Mouse (Mus musculus) hindbrain, embryonic 12.5 days (tissue): ENCODE data around the gene Ptpn4. TPM values are rescaled to one million over a fixed set of nuclear protein-coding genes. Genes with fewer than 3 reads are reported as not detected.

Experiments
- ATAC-seq: fragments of 200-750 bp; cut with Nextera tagmentation; 2 replicates; pipeline ENCODE4 v1.8.0; 2017; ENCODE audit warnings: moderate TSS enrichment; ENCODE audit not compliant: low FRiP score
- H3K27ac ChIP-seq: fragments of 300-500 bp; sonication (generic); 2 replicates; pipeline ENCODE4 v1.5.1; 2016; ENCODE audit warnings: mild to moderate bottlenecking
- H3K27me3 ChIP-seq: fragments of 300-500 bp; sonication (generic); 2 replicates; pipeline ENCODE4 v1.6.1; 2016; ENCODE audit warnings: mild to moderate bottlenecking
- H3K36me3 ChIP-seq: fragments of 300-500 bp; sonication (generic); 2 replicates; pipeline ENCODE4 v1.6.1; 2016; ENCODE audit warnings: mild to moderate bottlenecking
- H3K4me1 ChIP-seq: fragments of 300-500 bp; sonication (generic); 2 replicates; pipeline ENCODE4 v1.6.1; 2016
- H3K4me2 ChIP-seq: fragments of 300-500 bp; sonication (generic); replicated peaks from 2 replicates; pipeline ENCODE4 v1.6.1; 2016; ENCODE audit warnings: mild to moderate bottlenecking
- H3K4me3 ChIP-seq: fragments of 300-500 bp; sonication (generic); 2 replicates; pipeline ENCODE4 v1.5.1; 2016; ENCODE audit warnings: mild to moderate bottlenecking
- H3K9ac ChIP-seq: fragments of 300-500 bp; sonication (generic); 2 replicates; pipeline ENCODE4 v1.6.1; 2016; ENCODE audit warnings: mild to moderate bottlenecking, moderate library complexity
- H3K9me3 ChIP-seq: fragments of 300-500 bp; sonication (generic); replicated peaks from 2 replicates; pipeline ENCODE4 v1.6.1; 2016; ENCODE audit warnings: mild to moderate bottlenecking
- WGBS: fragments of 180-500 bp; shearing (Covaris S2); methylation state at CpG from one replicate; pipeline ENCODE4 v1.1.7; 2016; 5-methylcytosine and 5-hydroxymethylcytosine counted together
- polyA plus RNA-seq: library from polyadenylated mRNA; unstranded; fragments of >200 nt; fragmentation: Nextera tagmentation; extraction: Ambion mirVana; gene quantifications from 2 replicates; pipeline ENCODE4 v1.2.1, GENCODE M21; 2016

The Ptpn4 gene
- polyA plus RNA-seq, 1 experiment from 2014 or later, result 16.4 TPM

- Histone ChIP-seq H3K4me2 (no peak overlapping the region), H3K4me3 (no peak overlapping the region), H3K27ac (no peak overlapping the region), H3K27me3 (no peaks in the 10 kb centered on the region), H3K9me3 (no peaks in the 10 kb centered on the region), H3K36me3 (no peaks in the 10 kb centered on the region), H3K9ac (no peak overlapping the region), H3K4me1 (no peaks in the 10 kb centered on the region)
- ATAC-seq, result no peak
- WGBS, result 88% methylated on average over 12 of the region's 12 CpGs
These were observed 11.9 kb upstream of the Ptpn4 start for GRCm38 (mm10) chr1:119849146-119849935.

- H3K9me3 ChIP-seq, result no peaks in the 10 kb centered on the region
- no peaks in the 10 kb centered on the region for H3K36me3 ChIP-seq
- H3K4me3 ChIP-seq, result no peak overlapping the region
- WGBS, result 78% methylated on average over 4 of the region's 4 CpGs
- ATAC-seq, result no peak
- no peak overlapping the region for H3K27ac ChIP-seq
- no peak overlapping the region for H3K9ac ChIP-seq
- H3K27me3 ChIP-seq, result no peaks in the 10 kb centered on the region
- H3K4me1 ChIP-seq, result no peaks in the 10 kb centered on the region
- no peak overlapping the region for H3K4me2 ChIP-seq
These were observed 7.9 kb upstream of the Ptpn4 start for GRCm38 (mm10) chr1:119845321-119845720.

GRCm38 (mm10) chr1:119843121-119843520 is 5.7 kb upstream of the Ptpn4 start:
- no peak overlapping the region for H3K27ac ChIP-seq
- H3K9me3 ChIP-seq, result no peaks in the 10 kb centered on the region
- H3K4me2 ChIP-seq, result no peak overlapping the region
- no peaks in the 10 kb centered on the region for H3K36me3 ChIP-seq
- no peaks in the 10 kb centered on the region for H3K4me1 ChIP-seq
- 90% methylated on average over 3 of the region's 3 CpGs for WGBS
- no peaks in the 10 kb centered on the region for H3K27me3 ChIP-seq
- no peak for ATAC-seq
- no peak overlapping the region for H3K4me3 ChIP-seq
- no peak overlapping the region for H3K9ac ChIP-seq

- no peaks in the 10 kb centered on the region for H3K27me3 ChIP-seq
- peak overlapping the region; percentile 74 for H3K4me2 ChIP-seq
- H3K36me3 ChIP-seq, result no peaks in the 10 kb centered on the region
- peaks cover 11% of the 10 kb centered on the region for H3K4me1 ChIP-seq
- WGBS, result 43% methylated on average over 3 of the region's 3 CpGs
- ATAC-seq, result no peak
- no peak overlapping the region for H3K27ac ChIP-seq
- no peak overlapping the region for H3K9ac ChIP-seq
- no peak overlapping the region for H3K4me3 ChIP-seq
- H3K9me3 ChIP-seq, result no peaks in the 10 kb centered on the region
These were observed 828 bp upstream of the Ptpn4 start for GRCm38 (mm10) chr1:119838241-119838640.

GRCm38 (mm10) chr1:119836479-119837015 is 866 bp downstream of the Ptpn4 start:
- Histone ChIP-seq H3K27ac (peak overlapping the region; percentile 96), H3K27me3 (no peaks in the 10 kb centered on the region), H3K36me3 (no peaks in the 10 kb centered on the region), H3K9me3 (no peaks in the 10 kb centered on the region), H3K9ac (peak overlapping the region; percentile 90), H3K4me2 (peak overlapping the region; percentile 74), H3K4me1 (peaks cover 11% of the 10 kb centered on the region), H3K4me3 (peak overlapping the region; percentile 88)
- ATAC-seq, result no peak
- under 1% methylated on average over 27 of the region's 31 CpGs for WGBS

- Histone ChIP-seq H3K27me3 (no peaks in the 10 kb centered on the region), H3K36me3 (no peaks in the 10 kb centered on the region), H3K4me2 (peak overlapping the region; percentile 74), H3K4me3 (peak overlapping the region; percentile 88), H3K9ac (peak overlapping the region; percentile 90), H3K4me1 (peaks cover 11% of the 10 kb centered on the region), H3K9me3 (no peaks in the 10 kb centered on the region), H3K27ac (no peak overlapping the region)
- WGBS, result 19% methylated on average over 9 of the region's 9 CpGs
- ATAC-seq, result no peak
These were observed 1.5 kb downstream of the Ptpn4 start for GRCm38 (mm10) chr1:119835726-119836478.

GRCm38 (mm10) chr1:119828160-119828559 is 9.3 kb downstream of the Ptpn4 start:
- H3K4me2 ChIP-seq, result no peak overlapping the region
- H3K9ac ChIP-seq, result no peak overlapping the region
- WGBS, result 96% methylated on average over 1 of the region's 1 CpGs
- no peak overlapping the region for H3K27ac ChIP-seq
- no peak for ATAC-seq
- H3K4me1 ChIP-seq, result no peaks in the 10 kb centered on the region
- no peaks in the 10 kb centered on the region for H3K27me3 ChIP-seq
- H3K4me3 ChIP-seq, result no peak overlapping the region
- H3K9me3 ChIP-seq, result no peaks in the 10 kb centered on the region
- H3K36me3 ChIP-seq, result no peaks in the 10 kb centered on the region

- H3K9ac ChIP-seq, result no peak overlapping the region
- H3K9me3 ChIP-seq, result no peaks in the 10 kb centered on the region
- H3K27ac ChIP-seq, result no peak overlapping the region
- no peak overlapping the region for H3K4me3 ChIP-seq
- 86% methylated on average over 1 of the region's 1 CpGs for WGBS
- no peak for ATAC-seq
- no peaks in the 10 kb centered on the region for H3K27me3 ChIP-seq
- no peaks in the 10 kb centered on the region for H3K4me1 ChIP-seq
- H3K36me3 ChIP-seq, result no peaks in the 10 kb centered on the region
- H3K4me2 ChIP-seq, result no peak overlapping the region
These were observed 18.7 kb downstream of the Ptpn4 start for GRCm38 (mm10) chr1:119818704-119819103.

- Histone ChIP-seq H3K4me1 (no peaks in the 10 kb centered on the region), H3K4me3 (no peak overlapping the region), H3K27me3 (no peaks in the 10 kb centered on the region), H3K9ac (no peak overlapping the region), H3K36me3 (no peaks in the 10 kb centered on the region), H3K27ac (no peak overlapping the region), H3K9me3 (no peaks in the 10 kb centered on the region), H3K4me2 (no peak overlapping the region)
- ATAC-seq, result no peak
- WGBS, result 96% methylated on average over 1 of the region's 1 CpGs
These were observed 29.7 kb downstream of the Ptpn4 start for GRCm38 (mm10) chr1:119807707-119808106.

GRCm38 (mm10) chr1:119805984-119806383 is 31.4 kb downstream of the Ptpn4 start:
- Histone ChIP-seq H3K4me3 (no peak overlapping the region), H3K4me2 (no peak overlapping the region), H3K27ac (no peak overlapping the region), H3K36me3 (no peaks in the 10 kb centered on the region), H3K4me1 (no peaks in the 10 kb centered on the region), H3K27me3 (no peaks in the 10 kb centered on the region), H3K9me3 (no peaks in the 10 kb centered on the region), H3K9ac (no peak overlapping the region)
- ATAC-seq, result no peak
- 98% methylated on average over 2 of the region's 2 CpGs for WGBS

- ATAC-seq, result no peak
- no peaks in the 10 kb centered on the region for H3K27me3 ChIP-seq
- H3K9ac ChIP-seq, result no peak overlapping the region
- no peaks in the 10 kb centered on the region for H3K36me3 ChIP-seq
- no peak overlapping the region for H3K4me3 ChIP-seq
- H3K4me1 ChIP-seq, result no peaks in the 10 kb centered on the region
- H3K27ac ChIP-seq, result no peak overlapping the region
- no peak overlapping the region for H3K4me2 ChIP-seq
- WGBS, result 48% methylated on average over 1 of the region's 1 CpGs
- no peaks in the 10 kb centered on the region for H3K9me3 ChIP-seq
These were observed 32.8 kb downstream of the Ptpn4 start for GRCm38 (mm10) chr1:119804586-119804985.

- H3K4me3 ChIP-seq, result no peak overlapping the region
- H3K27me3 ChIP-seq, result no peaks in the 10 kb centered on the region
- no peaks in the 10 kb centered on the region for H3K4me1 ChIP-seq
- ATAC-seq, result no peak
- H3K9me3 ChIP-seq, result no peaks in the 10 kb centered on the region
- H3K36me3 ChIP-seq, result no peaks in the 10 kb centered on the region
- H3K27ac ChIP-seq, result no peak overlapping the region
- H3K4me2 ChIP-seq, result no peak overlapping the region
- H3K9ac ChIP-seq, result no peak overlapping the region
These were observed 42.2 kb downstream of the Ptpn4 start for GRCm38 (mm10) chr1:119795174-119795573.
